Mouse (Mus musculus) spleen, postnatal 4 days (tissue): ENCODE measurements around the gene Pde4a.
A peak's percentile ranks its signal among the peaks of the same experiment; 100 is the strongest.

Source experiments
- DNase-seq, 2 experiments: peaks; one replicate each; pipeline ENCODE4 v3.0.0; 2022; ENCODE audit warnings: low spot score in 2 of 2

Gene Pde4a

DNA sequence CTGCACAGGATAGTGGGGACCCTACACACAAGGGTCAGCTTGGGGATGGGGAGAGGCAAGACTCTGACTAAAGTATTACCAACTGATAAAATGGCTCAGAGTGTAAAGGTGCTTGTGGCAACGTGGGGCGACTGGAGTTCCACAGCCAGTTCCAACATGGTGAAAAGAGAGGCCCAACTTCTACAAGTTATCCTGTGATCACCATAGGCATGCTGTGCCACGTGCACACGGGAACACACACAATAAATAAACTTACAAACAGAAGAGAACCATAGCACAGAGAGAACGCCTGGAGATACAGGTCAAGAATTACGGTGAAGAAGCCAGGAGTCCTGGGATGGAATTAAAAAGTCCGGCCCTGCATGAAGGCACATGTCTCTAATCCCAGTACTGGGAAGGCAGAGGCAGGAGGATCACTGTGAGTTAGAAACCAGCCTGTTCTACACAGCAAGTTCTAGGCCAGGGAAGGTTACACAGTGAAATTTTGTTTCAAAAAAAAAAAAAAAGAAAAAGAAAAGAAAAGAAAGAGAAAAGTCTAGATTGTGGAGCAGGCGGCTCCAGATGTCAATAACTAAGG lies 16.3 kb upstream of the Pde4a start:
- no peak for DNase-seq

DNA sequence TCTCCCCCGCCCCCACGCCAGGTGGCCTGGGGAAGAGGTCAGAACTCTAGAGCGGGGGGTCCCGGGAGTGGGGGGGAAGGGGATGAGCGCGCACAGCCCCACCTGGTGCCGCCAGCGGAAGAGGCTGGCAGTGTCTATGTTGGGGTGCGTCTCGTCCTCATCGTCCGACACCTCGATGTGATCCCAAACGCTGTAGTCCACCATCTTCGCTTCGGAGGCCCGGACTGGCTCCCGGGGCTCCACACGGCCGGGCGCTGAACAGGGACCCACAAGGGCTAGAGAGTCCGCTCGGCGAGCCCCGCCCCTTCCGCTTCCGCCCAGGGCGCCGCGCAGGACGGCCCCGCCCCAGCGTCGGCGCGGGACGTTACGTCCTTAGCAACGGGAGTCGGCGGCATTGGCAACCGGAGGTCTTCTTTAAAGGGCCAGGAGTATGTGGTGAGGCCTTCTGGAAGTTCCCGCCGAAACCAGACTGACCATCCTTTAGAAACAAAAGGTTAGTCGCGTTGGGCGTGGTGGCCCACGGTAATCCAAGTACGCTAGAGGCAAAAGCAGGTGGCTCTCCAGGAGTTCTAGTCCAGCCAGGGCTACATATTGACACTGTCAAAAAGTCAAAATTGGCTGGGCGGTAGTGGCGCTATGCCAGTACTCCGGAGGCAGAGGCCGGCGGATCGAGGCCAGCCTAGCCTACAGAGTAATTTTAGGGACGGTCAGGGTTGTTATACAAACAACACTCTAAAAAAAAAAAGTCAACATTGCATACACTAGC lies 15.7 kb upstream of the Pde4a start, which contains the start of gene Cdc37:
Gene Cdc37 (minus strand): TSS at position 329 of the 766 bp plus-strand sequence.
- DNase-seq = peak; percentile 90 to 95

DNA sequence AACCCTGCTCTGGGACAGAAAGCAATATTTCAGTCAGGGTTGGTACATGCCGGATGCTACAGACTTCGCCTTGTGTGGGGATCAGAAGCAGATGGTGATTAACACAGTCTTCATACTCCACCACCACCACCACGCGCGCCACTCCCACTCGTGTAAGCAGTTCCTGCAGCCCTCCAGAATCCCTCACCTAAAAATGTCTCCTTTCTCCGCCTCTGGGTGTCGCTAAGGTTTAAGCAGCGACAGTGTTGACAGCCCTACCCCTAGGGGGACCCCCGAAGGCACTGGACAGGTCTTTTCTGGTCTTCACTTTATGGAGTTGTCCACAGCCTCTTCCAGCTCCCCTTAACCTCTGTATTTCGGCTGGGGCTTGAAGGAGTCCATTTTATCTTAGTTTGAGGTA lies 12.8 kb upstream of the Pde4a start:
- peak in 1 of 2 experiments; percentile 48 for DNase-seq

DNA sequence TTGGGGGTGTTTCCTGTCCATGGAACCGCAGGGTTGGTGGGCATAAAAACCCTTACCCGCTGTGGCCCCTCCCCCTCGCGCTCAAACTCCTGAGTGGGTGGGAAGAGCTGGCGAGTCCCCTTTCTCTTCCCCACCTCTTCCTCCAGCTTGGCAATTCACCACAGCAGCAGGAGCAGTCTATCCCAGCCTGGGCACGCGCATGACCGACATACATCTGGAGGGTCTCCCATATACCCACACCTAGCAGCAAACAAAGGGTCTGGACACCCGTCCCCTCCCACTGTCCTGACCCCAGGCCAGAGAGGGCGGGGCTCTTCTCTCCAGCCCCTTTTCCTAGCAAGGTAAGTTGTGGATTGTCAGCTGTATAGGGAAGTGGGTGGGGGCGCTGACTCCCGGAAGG lies 12.2 kb upstream of the Pde4a start:
- no peak for DNase-seq

DNA sequence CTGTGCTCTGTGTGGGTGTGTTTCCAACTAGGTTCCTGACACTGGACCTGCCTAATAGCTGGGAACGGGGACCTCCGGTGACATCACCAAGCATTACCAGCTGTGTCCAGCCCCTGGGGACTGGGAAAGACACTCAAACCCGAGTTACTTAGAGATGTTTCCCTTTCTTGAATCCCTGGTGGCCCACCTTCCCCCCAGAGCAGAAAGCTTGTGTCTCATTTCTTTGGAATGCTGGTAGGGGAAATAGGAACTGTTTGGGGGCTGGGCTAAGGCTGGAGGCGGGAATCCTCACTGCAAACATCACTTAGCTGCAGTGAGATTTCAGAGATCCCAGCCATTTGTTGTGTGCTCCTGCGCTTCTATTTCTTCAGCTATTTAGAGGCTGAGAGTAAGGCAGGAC lies 11.7 kb upstream of the Pde4a start:
- DNase-seq = no peak

DNA sequence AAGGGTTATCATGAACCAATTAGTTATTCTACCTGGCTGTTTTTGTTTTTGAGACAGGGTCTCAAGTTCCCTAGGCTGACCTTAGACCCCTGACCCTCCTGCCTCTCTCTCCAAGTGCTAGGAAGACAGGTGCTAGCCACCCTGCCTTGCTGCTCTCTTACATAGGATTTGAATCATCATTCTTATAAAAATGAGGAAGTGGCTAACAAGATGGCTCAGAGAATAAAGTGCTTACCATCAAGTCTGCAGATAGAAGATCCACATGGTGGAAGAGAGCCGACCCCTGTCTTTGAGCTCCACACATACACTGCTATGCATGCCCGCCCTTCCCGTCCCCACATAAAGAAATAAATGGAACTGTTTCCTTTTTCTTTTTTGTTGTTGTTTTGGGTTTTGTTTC lies 10.7 kb upstream of the Pde4a start:
- no peak for DNase-seq

DNA sequence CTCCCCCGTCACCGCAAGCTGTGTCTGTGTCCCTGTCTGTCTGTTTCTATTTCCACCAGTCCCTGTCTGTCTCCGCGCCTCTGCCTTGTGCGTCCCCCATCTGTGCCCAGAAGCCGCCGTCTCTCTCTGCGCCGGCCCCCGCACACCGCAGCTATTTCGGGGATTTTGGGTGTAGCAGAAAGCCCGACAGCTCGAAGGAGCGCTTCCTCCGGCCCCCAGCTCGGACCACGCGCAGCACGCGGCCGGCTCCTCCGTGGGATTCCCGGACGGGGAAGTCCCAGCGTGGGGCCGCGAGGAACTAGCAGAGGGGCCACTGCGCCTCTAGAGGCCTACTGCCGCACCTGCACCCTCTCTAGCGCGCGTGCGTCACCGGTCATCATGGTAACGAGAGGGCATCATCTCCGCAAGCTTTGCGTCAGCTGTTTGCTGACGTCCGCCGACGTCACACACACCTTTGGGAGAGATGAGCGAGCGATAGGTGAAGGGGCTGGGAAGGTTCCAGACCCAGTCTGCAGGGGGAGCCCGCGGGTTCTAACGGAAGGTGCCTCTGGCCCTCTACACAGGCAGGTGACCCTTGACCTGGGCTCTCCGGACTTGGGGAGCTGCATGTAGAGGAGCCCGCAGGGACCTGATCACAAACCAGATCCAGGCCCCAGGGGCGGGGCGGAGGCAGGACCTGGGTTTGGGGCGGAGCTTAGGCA lies 4.2 kb upstream of the Pde4a start:
- DNase-seq = peak; percentile 82 to 94

DNA sequence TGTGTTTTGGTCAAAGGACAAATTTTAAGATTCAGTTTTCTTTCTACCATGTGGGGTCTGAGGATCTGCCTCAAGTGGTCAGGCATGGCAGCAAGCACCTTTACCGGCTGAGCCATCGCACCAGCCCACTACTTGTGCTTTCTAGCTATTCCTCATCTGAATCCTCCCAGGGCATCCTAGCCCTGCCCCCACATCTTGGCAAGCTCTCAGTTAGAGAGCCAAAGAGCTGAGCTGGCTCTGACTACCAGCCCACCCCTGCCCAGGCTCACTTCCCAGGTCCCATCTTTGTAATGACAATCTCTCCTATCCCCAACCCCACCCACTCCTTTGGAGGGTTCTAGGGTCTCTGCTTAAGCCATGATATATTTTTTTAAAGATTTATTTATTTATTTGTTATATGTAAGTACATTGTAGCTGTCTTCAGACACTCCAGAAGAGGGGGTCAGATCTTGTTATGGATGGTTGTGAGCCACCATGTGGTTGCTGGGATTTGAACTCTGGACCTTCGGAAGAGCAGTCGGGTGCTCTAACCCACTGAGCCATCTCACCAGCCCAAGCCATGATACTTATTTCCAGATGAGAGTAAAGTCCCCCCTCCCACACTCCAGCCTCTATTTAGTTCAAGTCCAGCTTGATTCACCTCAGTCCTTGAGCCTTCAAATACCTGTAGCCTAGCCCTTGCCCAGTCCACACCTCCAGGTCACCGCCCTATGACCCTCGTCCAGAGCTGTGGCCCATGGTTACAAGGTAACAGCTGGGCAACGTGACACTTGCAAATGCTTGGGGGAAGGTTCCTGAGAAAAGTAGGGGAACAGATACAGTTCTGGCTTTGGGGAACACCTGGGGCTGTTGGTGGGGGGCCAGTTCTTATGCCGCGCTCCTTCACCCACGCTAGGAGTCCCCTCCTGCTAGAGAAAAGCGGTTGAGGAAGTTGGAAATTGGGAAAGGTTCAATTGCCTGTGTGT lies 2.1 kb upstream of the Pde4a start:
- DNase-seq = no peak

DNA sequence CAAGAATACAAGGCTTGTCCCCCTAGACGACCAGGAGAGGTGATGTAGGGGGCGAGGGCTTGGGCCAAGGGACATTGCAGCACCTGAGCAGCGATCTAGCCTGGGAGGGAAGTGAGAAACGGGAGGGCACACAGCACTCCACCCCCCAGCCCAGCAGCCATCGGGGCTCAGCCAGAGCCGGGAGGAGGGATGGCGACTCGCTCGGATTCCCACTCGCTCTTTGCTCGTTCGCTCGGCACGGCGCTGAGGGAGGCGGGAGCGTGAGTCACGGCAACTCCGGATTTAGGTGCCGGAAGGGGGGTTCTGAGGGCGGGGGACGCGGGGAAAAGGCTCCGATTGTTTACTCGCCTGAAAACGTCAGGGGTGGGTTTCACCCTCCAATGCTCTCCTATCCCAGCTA lies 1.4 kb upstream of the Pde4a start:
- no peak for DNase-seq

DNA sequence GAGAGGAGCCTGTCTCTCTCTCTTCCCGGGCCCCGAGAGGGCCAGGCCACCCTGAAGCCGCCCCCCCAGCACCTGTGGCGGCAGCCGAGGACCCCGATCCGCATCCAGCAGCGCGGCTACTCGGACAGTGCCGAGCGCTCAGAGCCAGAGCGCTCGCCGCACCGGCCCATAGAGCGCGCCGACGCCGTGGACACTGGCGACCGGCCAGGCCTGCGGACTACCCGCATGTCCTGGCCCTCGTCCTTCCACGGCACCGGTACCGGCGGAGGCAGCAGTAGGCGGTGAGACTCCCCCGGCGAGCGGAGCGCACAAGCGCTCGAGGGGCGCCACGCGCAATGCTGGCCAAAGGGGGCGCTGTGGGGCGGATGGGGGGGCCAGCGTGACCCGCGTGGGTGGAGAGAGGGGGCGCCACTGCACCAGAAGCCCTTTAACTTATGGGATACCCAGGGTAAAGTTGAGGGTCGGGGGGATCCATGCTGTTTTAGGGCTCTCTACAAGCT lies 488 bp downstream of the Pde4a start:
- DNase-seq = peak; percentile 53 to 88

DNA sequence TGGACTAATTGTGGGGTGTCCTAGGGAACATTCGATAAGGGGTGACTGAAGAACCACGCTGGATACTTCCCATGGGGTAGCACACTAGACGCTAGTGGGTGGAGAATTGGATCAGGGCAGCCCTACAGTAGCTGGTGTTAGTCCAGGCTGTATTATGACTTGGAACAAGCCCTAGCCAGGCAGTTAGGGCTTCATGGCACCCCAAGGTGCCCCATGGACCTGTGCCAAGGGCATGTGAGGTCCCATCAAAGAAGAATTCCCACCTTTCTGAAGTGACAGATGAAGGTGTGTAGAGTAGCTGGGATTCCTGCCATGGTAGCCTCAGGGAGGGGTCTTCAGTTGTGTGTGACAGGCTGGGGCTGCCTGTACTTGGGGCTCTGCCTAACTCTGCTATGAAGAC lies 1.0 kb downstream of the Pde4a start:
- DNase-seq = no peak

DNA sequence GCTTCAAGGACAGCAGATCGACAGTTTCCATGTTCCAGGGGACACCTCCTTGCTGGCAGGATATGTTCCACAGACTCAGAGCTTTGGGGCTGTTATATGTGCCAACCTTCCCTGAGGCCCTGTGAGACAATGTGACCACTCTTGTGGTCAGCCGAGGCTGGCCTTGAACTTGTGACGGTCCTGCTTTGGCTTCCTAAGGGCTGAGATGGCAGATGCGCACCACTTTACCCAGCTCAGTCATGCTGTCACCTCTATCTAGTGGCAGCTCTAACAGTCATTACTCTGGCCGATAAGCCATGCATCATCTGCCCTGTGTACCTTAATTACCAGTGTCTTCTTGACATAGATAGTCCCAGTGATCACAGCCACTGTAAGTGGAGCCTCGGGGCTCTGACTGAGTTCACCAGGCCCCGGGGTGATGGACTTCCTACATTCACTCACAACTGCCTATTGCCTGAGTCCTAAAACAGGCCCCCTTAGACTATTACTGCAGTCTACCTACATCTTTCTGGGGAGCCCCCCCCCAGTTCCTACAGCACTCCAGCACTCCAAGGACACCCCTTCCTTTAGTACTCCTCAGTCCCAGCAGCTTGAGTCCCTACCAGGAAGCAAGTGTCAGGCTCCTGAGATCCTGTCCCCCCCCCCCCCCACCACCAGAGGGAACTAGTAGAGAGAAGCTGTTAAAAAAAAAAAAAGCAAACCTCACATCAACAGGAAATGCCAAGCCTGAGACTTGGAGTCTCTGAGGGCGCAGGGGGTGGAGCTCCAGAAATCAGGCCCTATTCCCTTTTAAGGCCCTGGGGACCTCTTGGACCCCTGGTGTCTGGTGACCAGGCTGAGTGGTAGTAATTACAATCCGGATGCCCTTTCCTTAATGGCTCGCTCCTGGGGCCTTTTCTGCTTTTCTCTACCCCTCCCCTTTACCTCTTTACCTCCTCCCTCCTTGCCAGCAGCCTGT lies 1.9 kb downstream of the Pde4a start:
- no peak for DNase-seq

DNA sequence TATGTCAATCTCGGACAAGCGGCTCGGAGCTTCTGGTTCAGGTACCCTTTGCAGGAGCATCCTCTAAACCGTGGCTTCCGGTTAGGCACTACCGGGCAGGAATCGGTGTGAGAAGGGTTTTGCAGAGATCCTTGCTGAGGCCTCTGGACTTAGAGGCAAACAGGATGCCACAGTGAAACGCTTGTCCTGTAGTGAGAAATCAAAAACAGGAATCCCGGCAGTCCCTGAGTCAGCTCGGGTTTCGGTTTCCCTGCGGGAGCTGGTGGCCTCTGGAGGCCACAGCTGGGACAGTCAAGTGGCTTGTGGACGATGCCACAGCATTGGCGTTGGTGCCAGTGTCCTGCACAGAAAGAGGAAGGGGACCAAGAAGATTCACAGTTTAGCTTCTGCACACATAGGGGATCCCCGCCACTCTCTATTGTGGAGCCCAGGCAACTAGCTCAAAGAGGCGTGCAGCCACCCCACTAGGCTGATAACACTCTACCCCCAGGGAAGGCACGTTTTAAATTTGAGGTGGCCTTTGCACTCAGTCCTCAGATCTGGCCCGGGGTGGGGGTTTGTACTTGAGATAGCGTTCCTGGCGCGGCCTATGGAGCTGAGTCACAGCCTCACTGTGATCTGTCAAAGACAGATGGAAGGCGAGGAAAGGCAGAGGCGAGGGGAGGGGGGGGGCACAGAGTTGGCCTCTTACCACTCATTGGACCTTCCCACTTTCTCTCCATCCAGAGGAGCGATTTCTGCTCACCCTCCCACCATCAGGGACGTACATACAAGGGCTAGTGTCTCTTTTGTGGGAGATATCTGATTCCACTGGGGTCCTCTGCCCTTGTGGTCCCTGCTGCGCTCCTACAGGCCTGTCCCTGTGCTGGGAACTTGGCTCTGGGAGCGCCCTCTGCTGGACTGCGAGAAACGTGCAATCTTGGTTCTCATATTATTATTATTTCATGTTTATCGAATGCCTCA lies 2.9 kb downstream of the Pde4a start:
- DNase-seq = peak; percentile 81 to 93

DNA sequence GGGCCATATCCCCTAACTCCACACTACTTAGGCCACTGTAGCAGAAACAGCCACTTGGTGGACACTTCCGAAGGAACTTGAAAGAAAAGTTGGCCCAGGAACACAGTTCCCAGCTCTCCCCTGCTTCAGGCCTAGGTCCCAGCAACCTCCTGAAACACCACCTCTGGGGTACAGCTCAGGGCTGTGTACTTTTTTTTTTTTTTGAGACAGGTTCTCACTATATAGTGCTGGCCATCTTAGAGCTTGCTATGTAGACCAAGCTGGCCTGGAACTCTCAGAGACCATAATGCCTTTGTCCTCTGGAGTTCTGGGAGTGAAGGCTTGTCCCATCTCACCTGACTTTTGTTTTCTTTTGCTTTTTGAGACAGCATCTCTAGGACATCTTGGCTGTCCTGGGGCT lies 3.6 kb downstream of the Pde4a start:
- no peak for DNase-seq

DNA sequence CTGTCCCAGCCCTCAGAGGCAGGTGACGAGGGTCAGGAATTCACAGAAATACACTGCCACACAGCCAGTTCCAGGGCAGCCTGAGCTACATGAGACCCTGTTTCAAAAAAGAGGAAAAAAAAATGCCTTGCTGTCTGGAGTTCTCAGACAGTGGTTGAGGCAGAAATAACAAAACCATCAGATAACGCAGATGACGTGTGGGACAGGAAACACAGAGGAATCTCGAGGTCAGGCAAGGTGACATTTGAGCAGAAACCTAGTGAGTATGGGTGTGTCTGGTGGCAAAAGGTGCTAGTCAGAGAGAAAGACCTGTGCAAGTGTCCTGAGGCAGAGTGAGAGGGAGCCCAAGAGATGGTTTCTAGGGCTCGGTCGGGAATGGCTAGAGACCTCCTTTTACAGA lies 6.8 kb downstream of the Pde4a start:
- no peak for DNase-seq

DNA sequence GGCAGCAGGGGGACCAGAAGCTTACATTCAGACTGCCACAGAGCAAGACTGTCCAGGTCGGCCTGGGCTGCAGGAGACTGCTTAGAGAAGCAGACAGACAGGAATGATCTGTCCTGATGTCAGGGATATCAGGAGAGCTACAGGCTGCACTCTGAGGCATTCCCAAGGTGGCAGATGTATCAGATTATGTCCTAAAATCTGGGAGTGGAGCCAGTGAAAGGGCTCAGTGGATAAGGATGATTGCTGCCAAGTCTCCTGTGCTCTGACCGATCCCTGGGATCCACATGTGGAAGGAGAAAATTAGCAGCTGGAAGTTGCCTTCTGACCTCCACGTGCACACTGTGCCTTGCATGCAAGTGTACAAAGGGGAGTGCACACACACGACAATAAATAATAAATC lies 14.9 kb downstream of the Pde4a start:
- DNase-seq = no peak

DNA sequence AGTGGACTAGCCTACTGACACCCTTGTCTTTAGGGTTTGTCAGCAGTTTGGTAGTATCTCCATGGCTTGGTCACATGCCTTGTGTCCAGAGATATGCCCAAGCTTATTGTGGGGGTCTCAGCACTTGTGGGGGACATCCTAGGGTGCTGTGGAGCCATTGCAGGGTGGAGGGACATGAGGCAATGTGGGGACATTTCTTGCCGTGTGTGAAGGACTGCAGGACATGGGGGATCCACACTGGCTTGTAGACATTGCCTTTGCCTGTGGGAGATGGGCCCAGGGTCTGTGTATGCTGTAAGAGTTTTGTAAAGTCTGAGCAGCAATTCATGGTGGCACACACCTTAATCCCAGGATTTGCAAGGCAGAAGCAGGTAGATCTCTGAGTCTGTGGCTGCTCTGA lies 15.3 kb downstream of the Pde4a start:
- DNase-seq = no peak

DNA sequence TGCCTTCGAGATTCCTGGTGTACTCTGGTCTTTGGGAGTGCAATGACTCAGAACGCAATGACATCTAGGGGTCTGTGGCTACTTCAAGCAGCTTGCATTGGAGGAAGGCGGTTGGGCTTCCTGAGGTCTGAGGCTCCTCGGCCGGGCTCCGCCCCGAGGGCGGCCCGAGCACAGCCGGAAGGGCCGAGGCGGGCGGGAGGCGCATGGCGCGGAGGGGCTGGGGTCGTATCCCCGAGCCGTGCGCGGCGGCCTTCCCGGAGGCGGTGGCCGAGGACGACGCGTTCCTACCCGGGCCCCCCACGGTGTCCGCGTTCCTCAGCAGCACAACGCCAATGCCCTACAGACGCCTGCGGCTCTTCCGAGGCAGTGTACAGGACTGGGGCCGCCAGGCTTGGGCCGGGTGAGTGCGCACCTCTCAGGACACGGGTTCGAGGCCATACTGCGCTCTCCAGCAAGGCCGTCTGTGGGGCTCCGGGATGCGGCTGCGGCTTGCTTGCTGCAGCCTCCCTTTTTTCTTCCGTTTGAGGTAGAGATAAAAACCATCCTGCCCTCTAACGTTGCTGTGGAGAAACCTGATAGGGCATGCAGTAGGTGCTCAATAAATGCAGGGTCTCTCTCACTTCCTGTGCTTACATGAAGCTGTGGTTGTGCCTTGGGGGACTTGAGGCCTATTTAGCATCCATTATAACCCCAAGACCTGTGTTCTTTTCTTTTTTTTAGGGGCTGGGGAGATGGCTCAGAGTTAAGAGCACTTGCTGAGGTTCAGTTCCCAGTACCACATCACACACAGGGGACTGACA lies 16.1 kb downstream of the Pde4a start:
- DNase-seq = peak in 1 of 2 experiments; percentile 73
